ENCODE assay signal across 8 mouse cellular contexts in genomic region chr16:21322437-21322836, GRCm38 (mm10).
DNase-seq lines count a peak whose midpoint lies in the region; ATAC-seq and TF ChIP-seq lines count a peak whose summit lies in the region.

No protein-coding gene starts in this region.

- TF ChIP-seq CTCF in brain, embryonic 14.5 days (IDR thresholded peaks at IDR 0.05; ENCODE audit: borderline replicate concordance, extremely low read depth, insufficient read depth, insufficient read length) = no peak
- no peak for TF ChIP-seq CTCF in heart, postnatal 0 days (IDR thresholded peaks at IDR 0.05; ENCODE audit: low read depth)
- no peak for TF ChIP-seq CTCF in lung, postnatal 0 days (IDR thresholded peaks at IDR 0.05)

- no peaks in the 10 kb centered on the region for H3K9me3 ChIP-seq in kidney, embryonic 16.5 days (ENCODE audit: low read length)
- H3K9me3 ChIP-seq in heart, postnatal 0 days (replicated peaks; ENCODE audit: control insufficient read depth, low read length) = no peaks in the 10 kb centered on the region
- no peaks in the 10 kb centered on the region for H3K9me3 ChIP-seq in lung, postnatal 0 days (ENCODE audit: low read length)

- no peak for TF ChIP-seq POLR2A in brain, embryonic 14.5 days (IDR thresholded peaks at IDR 0.05; ENCODE audit: borderline replicate concordance, extremely low read depth, insufficient read depth, insufficient read length, poor library complexity, severe bottlenecking)

- DNase-seq in kidney, postnatal 14 days = no peak
- DNase-seq in brain, embryonic 14.5 days (ENCODE audit: low read depth) = peak; percentile 89
- no peak for DNase-seq in heart, postnatal 0 days (ENCODE audit: low spot score)
- DNase-seq in lung, postnatal 0 days (ENCODE audit: low spot score) = peak; percentile 84
- DNase-seq in layer of hippocampus, postnatal 25 days (ENCODE audit: extremely low spot score in 1 of 2, low spot score in 1 of 2) = no peak
- DNase-seq in cerebellum, adult 11 months = no peak

- H3K27me3 ChIP-seq in kidney, embryonic 16.5 days (ENCODE audit: insufficient read depth, low read length) = no peaks in the 10 kb centered on the region
- H3K27me3 ChIP-seq in heart, postnatal 0 days (ENCODE audit: control insufficient read depth, insufficient read depth, low read length) = no peaks in the 10 kb centered on the region
- H3K27me3 ChIP-seq in lung, postnatal 0 days (replicated peaks; ENCODE audit: insufficient read depth, low read length) = no peaks in the 10 kb centered on the region

- no peak overlapping the region for H3K27ac ChIP-seq in kidney, embryonic 16.5 days (ENCODE audit: low read length)
- no peak overlapping the region for H3K27ac ChIP-seq in heart, postnatal 0 days (ENCODE audit: low read depth)
- peak overlapping the region; percentile 77 for H3K27ac ChIP-seq in lung, postnatal 0 days (ENCODE audit: low read length)

- H3K4me3 ChIP-seq in kidney, embryonic 16.5 days (ENCODE audit: low read length) = no peak overlapping the region
- no peak overlapping the region for H3K4me3 ChIP-seq in heart, postnatal 0 days (ENCODE audit: low read depth, low read length)
- H3K4me3 ChIP-seq in lung, postnatal 0 days (ENCODE audit: low read depth, low read length) = no peak overlapping the region

- H3K4me2 ChIP-seq in kidney, embryonic 16.5 days (replicated peaks; ENCODE audit: low read depth, low read length) = no peak overlapping the region
- H3K4me2 ChIP-seq in heart, postnatal 0 days (ENCODE audit: low read depth, low read length) = no peak overlapping the region; the same call in 1 of the 2 replicates
- 0 out of 2 replicates have a peak overlapping the region, but pooled peaks have one; percentile 2 for H3K4me2 ChIP-seq in lung, postnatal 0 days (replicated peaks; ENCODE audit: low read depth, low read length)

- WGBS in kidney, embryonic 16.5 days = 65% methylated on average over 10 of the region's 10 CpGs
- WGBS in heart, postnatal 0 days = 53% methylated on average over 10 of the region's 10 CpGs
- 31% methylated on average over 10 of the region's 10 CpGs for WGBS in lung, postnatal 0 days

- no peak for TF ChIP-seq EP300 in heart, postnatal 0 days (IDR thresholded peaks at IDR 0.05; ENCODE audit: low read depth)
- no peak for TF ChIP-seq EP300 in lung, postnatal 0 days (IDR thresholded peaks at IDR 0.05)

- H3K9ac ChIP-seq in kidney, embryonic 16.5 days (replicated peaks; ENCODE audit: low read length) = no peak overlapping the region
- H3K9ac ChIP-seq in heart, postnatal 0 days (replicated peaks; ENCODE audit: low read depth, low read length) = no peak overlapping the region
- no peak overlapping the region for H3K9ac ChIP-seq in lung, postnatal 0 days (replicated peaks; ENCODE audit: low read depth)

- peaks cover 18% of the 10 kb centered on the region; the same call in 1 of the 2 replicates for H3K4me1 ChIP-seq in kidney, embryonic 16.5 days (ENCODE audit: insufficient read depth, low read length)
- H3K4me1 ChIP-seq in heart, postnatal 0 days (ENCODE audit: control insufficient read depth, insufficient read depth) = peaks cover 30% of the 10 kb centered on the region
- H3K4me1 ChIP-seq in lung, postnatal 0 days (ENCODE audit: insufficient read depth, low read depth, low read length) = peaks cover 9% of the 10 kb centered on the region; the same call in 1 of the 2 replicates

- ATAC-seq in kidney, embryonic 16.5 days (ENCODE audit: low FRiP score, low TSS enrichment) = peak; percentile 36; the same call in 1 of the 2 replicates
- peak; percentile 35; the same call in 1 of the 2 replicates for ATAC-seq in heart, postnatal 0 days (ENCODE audit: insufficient read depth, low read depth)
- peak; percentile 85 for ATAC-seq in lung, postnatal 0 days
- no peak for ATAC-seq in megakaryocyte-erythroid progenitor cell, adult 5-6 weeks (replicated peaks; ENCODE audit: low FRiP score, low TSS enrichment, poor library complexity, severe bottlenecking)

- H3K36me3 ChIP-seq in kidney, embryonic 16.5 days (ENCODE audit: insufficient read depth, low read length) = no peaks in the 10 kb centered on the region
- no peaks in the 10 kb centered on the region for H3K36me3 ChIP-seq in heart, postnatal 0 days (replicated peaks; ENCODE audit: control insufficient read depth, insufficient read depth, low read length)
- no peaks in the 10 kb centered on the region for H3K36me3 ChIP-seq in lung, postnatal 0 days (ENCODE audit: insufficient read depth, low read length)

Comparison
In these comparisons a context has a peak if more than half of its experiments do, and no peak if none do; other contexts are left out.
1. DNase-seq: peak in brain, embryonic 14.5 days (single experiment) and lung, postnatal 0 days (single experiment); none in kidney, postnatal 14 days (single experiment), heart, postnatal 0 days (single experiment), layer of hippocampus, postnatal 25 days (0 of 2) and cerebellum, adult 11 months (single experiment).